Mouse (Mus musculus): Measurements from ENCODE around the gene Fahd1.

DNA sequence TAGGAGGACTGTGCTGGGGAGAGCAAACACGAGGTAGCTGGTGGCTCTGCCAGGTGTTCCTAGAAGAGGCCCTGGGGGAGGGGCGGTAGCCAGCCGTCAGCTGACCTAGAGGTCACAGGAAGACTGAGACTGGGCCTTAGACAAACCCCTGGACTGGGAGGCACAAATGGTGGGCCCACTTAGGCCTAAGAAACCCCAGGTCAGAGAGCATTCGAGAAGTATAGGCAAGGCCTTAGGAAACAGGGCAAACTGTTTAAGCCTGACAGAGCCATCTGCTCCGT, 27.9 kb upstream of the Fahd1 start:
- no peak for TF ChIP-seq CTCF (IDR thresholded peaks at IDR 0.05; ENCODE audit: low read depth)
- TF ChIP-seq EP300 (IDR thresholded peaks at IDR 0.05; ENCODE audit: low read depth), result no peak

Measured in liver, embryonic 14.5 days (tissue).